Mouse (Mus musculus) megakaryocyte, embryonic 14.5 days (primary cell): ENCODE measurements around the gene Clasrp.

ENCODE experiments used
- FLI1 ChIP-seq: IDR thresholded peaks from 2 replicates; pipeline ENCODE4 v1.6.1; 2012; ENCODE audit warnings: low read length, inconsistent platforms, mixed read lengths
- GATA1 ChIP-seq: IDR thresholded peaks from 3 replicates; pipeline ENCODE4 v1.6.1; 2012; ENCODE audit warnings: mixed read lengths, low read length, inconsistent platforms, borderline replicate concordance

- TF ChIP-seq FLI1 (no peak), GATA1 (no peak)
Observed at GRCm38 (mm10) chr7:19623433-19623832, 19.1 kb upstream of the Clasrp start.
